Comparison of ENCODE assay signal across 8 mouse cellular contexts in the genomic region with DNA sequence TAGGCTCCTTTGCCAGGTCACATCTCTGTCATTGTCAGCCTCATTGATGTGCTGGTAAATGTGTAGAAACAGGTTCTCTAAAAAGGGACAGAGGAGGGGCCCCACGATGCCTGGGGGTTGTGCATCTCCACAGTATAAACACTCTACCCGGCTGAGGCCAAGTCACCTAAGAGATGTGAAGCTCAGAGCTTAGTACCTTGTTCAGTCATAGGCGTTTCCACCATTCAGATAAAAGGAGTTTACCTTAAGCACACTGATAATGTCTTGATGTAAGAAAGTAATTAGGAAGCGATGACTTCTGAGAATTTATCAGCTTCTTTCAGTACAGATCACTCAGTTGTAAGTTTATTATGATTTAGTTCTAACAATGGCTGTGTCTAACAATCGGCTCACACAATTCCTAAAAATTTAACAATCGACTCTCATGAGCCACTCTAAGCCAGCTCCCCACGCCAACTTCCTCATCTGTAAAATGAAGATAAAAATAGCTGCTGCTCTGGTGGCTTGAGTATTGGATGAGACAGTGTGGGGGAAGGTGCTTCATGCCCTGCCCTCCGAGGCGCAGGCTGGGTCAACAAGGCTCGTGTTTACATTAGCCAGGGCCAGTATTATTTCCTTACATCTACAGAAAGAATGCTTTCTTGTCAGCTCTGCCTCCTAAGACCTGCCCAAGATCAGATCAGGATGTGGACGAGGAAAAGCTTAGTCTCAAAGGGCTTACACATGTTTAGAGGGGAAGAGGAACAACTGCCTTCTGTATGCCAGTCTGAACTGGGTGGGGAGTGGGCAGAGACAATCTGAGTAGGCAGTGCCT. TPM values are rescaled to one million over a fixed set of nuclear protein-coding genes. Genes with fewer than 3 reads are reported as not detected.
DNase-seq lines count a peak whose midpoint lies in the region; ATAC-seq and TF ChIP-seq lines count a peak whose summit lies in the region.

No protein-coding gene starts in this region.

- TF ChIP-seq POLR2A in lung, adult 2 months (IDR thresholded peaks at IDR 0.05; ENCODE audit: borderline replicate concordance, extremely low read depth, low read depth, low read length), result no peak; the same call in 1 of the 2 replicates

- peak overlapping the region; percentile 55; the same call in 1 of the 2 replicates for H3K9ac ChIP-seq in heart, embryonic 13.5 days
- no peak overlapping the region for H3K9ac ChIP-seq in stomach, embryonic 14.5 days (replicated peaks; ENCODE audit: low read depth, low read length)

- H3K4me1 ChIP-seq in G1E (ENCODE audit: insufficient read depth, low read depth, low read length), result peaks cover 99% of the 10 kb centered on the region
- peaks cover 51% of the 10 kb centered on the region for H3K4me1 ChIP-seq in heart, embryonic 13.5 days
- H3K4me1 ChIP-seq in lung, adult 2 months (ENCODE audit: control insufficient read depth, insufficient read depth, low read length), result peaks cover 59% of the 10 kb centered on the region
- H3K4me1 ChIP-seq in stomach, embryonic 14.5 days (ENCODE audit: control insufficient read depth, insufficient read depth, low read length), result peaks cover 31% of the 10 kb centered on the region

- TF ChIP-seq CTCF in G1E (IDR thresholded peaks at IDR 0.05; ENCODE audit: low read depth, low read length), result no peak
- TF ChIP-seq CTCF in lung, adult 2 months (IDR thresholded peaks at IDR 0.05; ENCODE audit: insufficient read depth, low read length), result no peak

- peak overlapping the region; percentile 72 for H3K27ac ChIP-seq in heart, embryonic 13.5 days (replicated peaks)
- peak overlapping the region; percentile 77 for H3K27ac ChIP-seq in stomach, embryonic 14.5 days (ENCODE audit: low read length)

- peak; percentile 49 for DNase-seq in embryo, embryonic 10 days (ENCODE audit: low spot score)
- DNase-seq in embryo, embryonic 9.5 days (ENCODE audit: extremely low spot score), result no peak
- DNase-seq in G1E (ENCODE audit: low spot score), result peak; percentile 68
- peak; percentile 59 for DNase-seq in lung, adult 2 months
- DNase-seq in retina, postnatal 1 day, result no peak
- DNase-seq in gastrocnemius, postnatal 25 days, result no peak

- WGBS in heart, embryonic 13.5 days, result 11% methylated on average over 11 of the region's 11 CpGs
- WGBS in lung, adult 2 months, result 5% methylated on average over 11 of the region's 11 CpGs
- WGBS in stomach, embryonic 14.5 days, result 10% methylated on average over 11 of the region's 11 CpGs

- no peaks in the 10 kb centered on the region for H3K9me3 ChIP-seq in G1E (replicated peaks)
- no peaks in the 10 kb centered on the region for H3K9me3 ChIP-seq in heart, embryonic 13.5 days
- H3K9me3 ChIP-seq in stomach, embryonic 14.5 days (ENCODE audit: control insufficient read depth, low read depth, low read length), result no peaks in the 10 kb centered on the region

- H3K36me3 ChIP-seq in G1E (replicated peaks), result peaks cover 86% of the 10 kb centered on the region
- H3K36me3 ChIP-seq in heart, embryonic 13.5 days, result no peaks in the 10 kb centered on the region
- no peaks in the 10 kb centered on the region for H3K36me3 ChIP-seq in stomach, embryonic 14.5 days (ENCODE audit: control insufficient read depth, insufficient read depth, low read length)

- peak overlapping the region; percentile 43 for H3K4me2 ChIP-seq in heart, embryonic 13.5 days
- H3K4me2 ChIP-seq in stomach, embryonic 14.5 days (replicated peaks; ENCODE audit: low read depth, low read length), result 0 out of 2 replicates have a peak overlapping the region, but pooled peaks have one; percentile 0

- peak; percentile 75 for ATAC-seq in G1E (ENCODE audit: extremely low read depth, insufficient number of reproducible peaks, low FRiP score, poor library complexity, severe bottlenecking)
- no peak; the same call in 1 of the 2 replicates for ATAC-seq in heart, embryonic 13.5 days (ENCODE audit: extremely low read depth, insufficient number of reproducible peaks, low FRiP score, low TSS enrichment)
- ATAC-seq in stomach, embryonic 14.5 days (ENCODE audit: insufficient number of reproducible peaks, insufficient read depth, low FRiP score, low read depth), result peak; percentile 87

- H3K27me3 ChIP-seq in G1E (ENCODE audit: insufficient read depth, low read length), result no peaks in the 10 kb centered on the region
- no peaks in the 10 kb centered on the region for H3K27me3 ChIP-seq in heart, embryonic 13.5 days (replicated peaks)
- H3K27me3 ChIP-seq in stomach, embryonic 14.5 days (ENCODE audit: control insufficient read depth, insufficient read depth, low read length), result no peaks in the 10 kb centered on the region

- peak overlapping the region; percentile 56; the same call in 1 of the 2 replicates for H3K4me3 ChIP-seq in G1E (ENCODE audit: low read depth, low read length)
- no peak overlapping the region for H3K4me3 ChIP-seq in heart, embryonic 13.5 days
- H3K4me3 ChIP-seq in lung, adult 2 months (replicated peaks; ENCODE audit: extremely low read depth, low read depth, low read length), result no peak overlapping the region
- no peak overlapping the region for H3K4me3 ChIP-seq in stomach, embryonic 14.5 days (ENCODE audit: low read depth, low read length)

RNA-seq across cellular contexts. Expression of gene Spns2, which starts 22.8 kb away (rescaled TPM):
- total RNA-seq in G1E (2014; fragmentation: Nextera tagmentation) (129 and 145 TPM in 2 replicates), G1E (2017) (29.3 and 40.8 TPM in 2 replicates)
- 69.2 and 113 TPM in 2 replicates for polyA plus RNA-seq in G1E (2012)
- polyA plus RNA-seq in heart, embryonic 13.5 days (2015; fragmentation: Nextera tagmentation; extraction: Ambion mirVana), result 1.9 and 2.4 TPM in 2 replicates
- polyA plus RNA-seq in lung, adult 2 months (2012; rRNA removed), result 103 and 126 TPM in 2 replicates
- polyA plus RNA-seq in stomach, embryonic 14.5 days (2014; fragmentation: Nextera tagmentation; extraction: Ambion mirVana), result 2.3 and 3.0 TPM in 2 replicates
- total RNA-seq in gastrocnemius, postnatal 25 days (2021), result 10 to 100 TPM; 12.4 to 16.9 TPM

RNA-seq across cellular contexts. Expression of gene Mybbp1a, which starts 25.7 kb away (rescaled TPM):
- total RNA-seq in G1E (2014; fragmentation: Nextera tagmentation) (496 and 593 TPM in 2 replicates), G1E (2017) (96.8 and 125 TPM in 2 replicates)
- polyA plus RNA-seq in G1E (2012), result 195 and 253 TPM in 2 replicates
- polyA plus RNA-seq in heart, embryonic 13.5 days (2015; fragmentation: Nextera tagmentation; extraction: Ambion mirVana), result 82.3 and 88.2 TPM in 2 replicates
- polyA plus RNA-seq in lung, adult 2 months (2012; rRNA removed), result 26.1 and 32.8 TPM in 2 replicates
- 121 and 126 TPM in 2 replicates for polyA plus RNA-seq in stomach, embryonic 14.5 days (2014; fragmentation: Nextera tagmentation; extraction: Ambion mirVana)
- total RNA-seq in gastrocnemius, postnatal 25 days (2021), result 10 to 100 TPM; 52.1 to 56.5 TPM

RNA-seq across cellular contexts. Expression of gene Ggt6, which starts 31.6 kb away (rescaled TPM):
- total RNA-seq in G1E (2014; fragmentation: Nextera tagmentation), result not detected in 2 replicates
- total RNA-seq in G1E (2017), result 0.05 TPM in 1 of 2 replicates, not detected in the other
- polyA plus RNA-seq in G1E (2012), result not detected in 2 replicates
- not detected in 2 replicates for polyA plus RNA-seq in heart, embryonic 13.5 days (2015; fragmentation: Nextera tagmentation; extraction: Ambion mirVana)
- polyA plus RNA-seq in lung, adult 2 months (2012; rRNA removed), result 2.9 and 7.0 TPM in 2 replicates
- 0.51 and 1.7 TPM in 2 replicates for polyA plus RNA-seq in stomach, embryonic 14.5 days (2014; fragmentation: Nextera tagmentation; extraction: Ambion mirVana)
- under 1 TPM; 0.38 TPM for total RNA-seq in gastrocnemius, postnatal 25 days (2021)

RNA-seq across cellular contexts. Expression of gene Smtnl2, which starts 55.4 kb away (rescaled TPM):
- not detected in 2 replicates for total RNA-seq in G1E (2014; fragmentation: Nextera tagmentation)
- 0.06 and 0.11 TPM in 2 replicates for total RNA-seq in G1E (2017)
- polyA plus RNA-seq in G1E (2012), result not detected in 2 replicates
- 145 and 160 TPM in 2 replicates for polyA plus RNA-seq in heart, embryonic 13.5 days (2015; fragmentation: Nextera tagmentation; extraction: Ambion mirVana)
- polyA plus RNA-seq in lung, adult 2 months (2012; rRNA removed), result 32.1 and 34.5 TPM in 2 replicates
- 28.8 and 31.6 TPM in 2 replicates for polyA plus RNA-seq in stomach, embryonic 14.5 days (2014; fragmentation: Nextera tagmentation; extraction: Ambion mirVana)
- total RNA-seq in gastrocnemius, postnatal 25 days (2021), result 100 to 1,000 TPM; 219 to 223 TPM

Comparison
In these comparisons a context has a peak if more than half of its experiments do, and no peak if none do; other contexts are left out.
1. DNase-seq: peak in embryo, embryonic 10 days (single experiment), G1E (single experiment) and lung, adult 2 months (single experiment); none in embryo, embryonic 9.5 days (single experiment), retina, postnatal 1 day (single experiment) and gastrocnemius, postnatal 25 days (single experiment).
2. RNA of gene Spns2, which starts 22.8 kb away (polyA plus RNA-seq): 103 to 126 TPM in lung, adult 2 months and 69.2 to 113 TPM in G1E; 2.3 to 3.0 TPM in stomach, embryonic 14.5 days and 1.9 to 2.4 TPM in heart, embryonic 13.5 days; every median in the first group is over 10 times any median in the second.